Comparison of ENCODE assay signal across 8 mouse cellular contexts in the genomic region with DNA sequence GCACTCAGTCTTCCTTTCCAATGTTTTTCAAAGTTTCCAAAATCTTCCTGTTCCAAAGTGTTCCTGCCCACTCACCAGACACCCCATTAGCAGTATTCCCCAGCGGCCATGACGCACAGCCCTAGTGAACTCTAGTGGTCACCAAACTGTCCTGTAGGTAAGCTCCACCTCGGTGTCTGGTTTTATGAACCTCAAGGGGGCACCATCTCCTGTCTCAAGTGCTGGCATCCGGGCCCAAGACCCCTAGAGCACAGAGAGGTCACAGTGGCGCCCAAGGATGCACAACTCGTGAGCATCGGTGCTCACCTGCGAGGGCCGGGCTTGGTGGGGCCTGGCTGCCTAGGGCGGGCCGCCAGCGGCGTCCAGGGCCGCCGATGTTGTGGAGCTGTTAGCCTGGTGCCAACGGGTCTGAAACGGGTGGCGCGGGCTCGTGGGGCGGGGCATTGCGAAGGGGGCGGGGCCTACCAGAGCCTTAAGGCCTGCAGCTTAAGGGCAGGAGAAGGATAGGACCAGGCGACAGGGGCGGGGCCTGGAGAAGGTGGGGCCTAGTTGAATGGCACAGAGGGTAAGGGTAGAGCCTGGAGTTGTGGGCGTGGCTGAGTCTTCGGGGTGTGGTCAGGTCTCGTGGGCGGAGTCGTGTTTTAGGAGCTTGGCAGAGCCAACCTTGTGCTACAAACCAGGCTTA.
DNase-seq lines count a peak whose midpoint lies in the region.

TSS of gene Atp8b3 (minus strand) at position 415 of the 685 bp plus-strand sequence.

- DNase-seq in 3T3-L1 (ENCODE audit: low read depth, low spot score): peak; percentile 90
- peak; percentile 89 for DNase-seq in MN1 (ENCODE audit: low spot score)
- peak; percentile 59 for DNase-seq in embryo, embryonic 11.5 days (ENCODE audit: low read depth, low spot score)
- peak; percentile 41 to 48 for DNase-seq in heart, adult 9 months (ENCODE audit: low spot score in 2 of 2)
- peak; percentile 90 for DNase-seq in kidney, adult 9 months
- DNase-seq in lung, postnatal 10 days: peak; percentile 96
- peak; percentile 25 for DNase-seq in retina, adult 2 months (ENCODE audit: low read depth, low spot score)
- DNase-seq in urinary bladder, postnatal 25 days (ENCODE audit: low spot score): peak; percentile 57

Comparison
In these comparisons a context has a peak if more than half of its experiments do, and no peak if none do; other contexts are left out.
1. Peak in every context shown above with its lines: DNase-seq.
2. DNase-seq: peak in every context shown above with its lines; median percentile 96 in lung, postnatal 10 days; 90 in 3T3-L1; 90 in kidney, adult 9 months; 89 in MN1; 59 in embryo, embryonic 11.5 days; 57 in urinary bladder, postnatal 25 days; 44 in heart, adult 9 months; 25 in retina, adult 2 months.